Mouse (Mus musculus): Measurements from ENCODE around the gene Ddx3x. TPM values are rescaled to one million over a fixed set of nuclear protein-coding genes. Genes with fewer than 3 reads are reported as not detected.
A peak's percentile ranks its signal among the peaks of the same experiment; 100 is the strongest.
"Not testable (repeated sequence)": the region's sequence is repeated elsewhere in the genome, so short reads cannot be mapped to it uniquely, and the experiment has no call there.

Gene Ddx3x
- polyA plus RNA-seq (2012; ENCODE audit: insufficient read depth, low replicate concordance) = 0.35 and 5.9 TPM in 2 replicates

- Histone ChIP-seq H3K4me3 (replicated peaks) (peak within 1 kb of the TSS; percentile 98), H3K36me3 (replicated peaks; ENCODE audit: low read length) (peaks cover 29% of the 10 kb centered on the region), H3K4me1 (peaks cover 9% of the 10 kb centered on the region), H3K9me3 (no peaks in the 10 kb centered on the region), H3K27me3 (replicated peaks) (peaks cover 2% of the 10 kb centered on the region)
- no peak for TF ChIP-seq FLI1 (IDR thresholded peaks at IDR 0.05; ENCODE audit: low read length)
- TF ChIP-seq GATA1 (IDR thresholded peaks at IDR 0.05; ENCODE audit: borderline replicate concordance, low read length) = no peak
These were observed at the start of gene Ddx3x for GRCm38 (mm10) chrX:13280409-13281328. TSS of gene Ddx3x (plus strand) at chrX:13280970.

- H3K27me3 ChIP-seq (replicated peaks) = peaks cover under 1% of the 10 kb centered on the region
- H3K9me3 ChIP-seq = no peaks in the 10 kb centered on the region
- no peaks in the 10 kb centered on the region for H3K36me3 ChIP-seq (replicated peaks; ENCODE audit: low read length)
- H3K4me3 ChIP-seq (replicated peaks) = peak overlapping the region; percentile 89
- peaks cover 51% of the 10 kb centered on the region for H3K4me1 ChIP-seq
- no peak for TF ChIP-seq GATA1 (IDR thresholded peaks at IDR 0.05; ENCODE audit: borderline replicate concordance, low read length)
- no peak for TF ChIP-seq FLI1 (IDR thresholded peaks at IDR 0.05; ENCODE audit: low read length)
These were observed 49.5 kb upstream of the Ddx3x start for GRCm38 (mm10) chrX:13231243-13231642.

DNA sequence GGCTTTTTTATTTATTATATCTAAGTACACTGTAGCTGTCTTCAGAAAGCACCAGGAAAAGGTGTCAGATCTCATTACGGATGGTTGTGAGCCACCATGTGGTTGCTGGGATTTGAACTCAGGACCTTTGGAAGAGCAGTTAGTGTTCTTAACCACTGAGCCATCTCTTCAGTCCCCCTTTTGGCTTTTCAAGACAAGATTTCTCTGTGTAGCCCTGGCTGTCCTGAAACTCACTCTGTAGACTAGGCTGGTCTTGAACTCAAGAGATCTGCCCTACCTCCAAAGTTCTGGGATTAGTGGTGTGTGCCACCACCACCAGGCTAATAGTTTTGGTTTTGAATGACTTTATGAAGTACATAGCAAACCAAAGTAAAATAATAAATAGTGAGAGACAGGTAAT is 47.9 kb upstream of the Ddx3x start:
- peaks cover 56% of the 10 kb centered on the region for H3K4me1 ChIP-seq
- not testable (repeated sequence) for H3K27me3 ChIP-seq (replicated peaks); H3K4me3 ChIP-seq (replicated peaks); H3K36me3 ChIP-seq (replicated peaks; ENCODE audit: low read length); H3K9me3 ChIP-seq

DNA sequence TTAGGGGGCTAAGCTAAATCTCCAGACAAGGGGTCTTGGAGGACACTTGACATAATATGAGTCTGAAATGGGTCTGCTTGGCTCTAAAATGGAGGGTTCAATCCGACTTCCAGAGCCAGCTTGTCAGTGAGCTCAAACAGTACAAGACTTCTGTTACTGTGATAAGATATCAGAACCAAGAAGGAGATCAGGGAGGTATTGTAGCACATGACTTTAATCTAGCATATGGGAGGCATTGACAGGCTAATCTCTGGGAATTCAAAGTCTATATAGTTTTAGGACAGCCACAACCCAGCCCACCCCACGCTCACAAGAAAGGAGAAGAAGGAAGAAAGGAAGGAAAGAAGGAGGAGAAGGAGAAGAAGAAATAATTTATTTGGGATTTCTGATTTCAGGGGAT is 47.1 kb upstream of the Ddx3x start:
- no peaks in the 10 kb centered on the region for H3K36me3 ChIP-seq (replicated peaks; ENCODE audit: low read length)
- H3K27me3 ChIP-seq (replicated peaks) = peaks cover 6% of the 10 kb centered on the region
- TF ChIP-seq FLI1 (IDR thresholded peaks at IDR 0.05; ENCODE audit: low read length) (no peak), GATA1 (IDR thresholded peaks at IDR 0.05; ENCODE audit: borderline replicate concordance, low read length) (no peak)
- peaks cover 63% of the 10 kb centered on the region for H3K4me1 ChIP-seq
- no peak overlapping the region for H3K4me3 ChIP-seq (replicated peaks)
- H3K9me3 ChIP-seq = no peaks in the 10 kb centered on the region

DNA sequence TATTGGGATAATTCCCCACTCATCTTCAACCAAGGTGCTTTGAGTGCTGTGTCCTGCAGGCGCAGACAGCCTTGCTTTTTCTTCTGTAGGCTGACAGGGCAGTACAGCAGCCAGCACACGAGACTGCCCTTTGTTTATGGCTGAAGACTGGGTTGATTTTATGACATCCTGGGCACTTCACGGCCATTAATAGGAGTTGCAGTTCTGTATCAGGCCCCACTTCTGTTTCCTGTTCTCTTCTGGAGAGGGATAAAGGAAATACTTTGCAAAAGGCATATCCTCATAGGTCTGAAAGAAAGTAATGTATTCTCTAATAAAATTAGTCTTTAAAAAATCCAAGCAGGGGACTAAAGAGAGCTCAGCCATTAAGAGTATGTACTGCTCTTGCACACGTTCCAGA is 46.1 kb upstream of the Ddx3x start:
- Histone ChIP-seq H3K4me3 (replicated peaks) (peak overlapping the region; percentile 67), H3K36me3 (replicated peaks; ENCODE audit: low read length) (no peaks in the 10 kb centered on the region), H3K4me1 (peaks cover 66% of the 10 kb centered on the region), H3K9me3 (no peaks in the 10 kb centered on the region), H3K27me3 (replicated peaks) (peaks cover 11% of the 10 kb centered on the region)
- TF ChIP-seq GATA1 (IDR thresholded peaks at IDR 0.05; ENCODE audit: borderline replicate concordance, low read length) (no peak), FLI1 (IDR thresholded peaks at IDR 0.05; ENCODE audit: low read length) (no peak)

GRCm38 (mm10) chrX:13236100-13236568 is 44.6 kb upstream of the Ddx3x start:
- Histone ChIP-seq H3K4me3 (replicated peaks) (peak overlapping the region; percentile 17), H3K4me1 (peaks cover 69% of the 10 kb centered on the region), H3K36me3 (replicated peaks; ENCODE audit: low read length) (no peaks in the 10 kb centered on the region), H3K27me3 (replicated peaks) (peaks cover 11% of the 10 kb centered on the region), H3K9me3 (no peaks in the 10 kb centered on the region)
- no peak for TF ChIP-seq FLI1 (IDR thresholded peaks at IDR 0.05; ENCODE audit: low read length)

GRCm38 (mm10) chrX:13239455-13239854 is 41.3 kb upstream of the Ddx3x start:
- H3K4me3 ChIP-seq (replicated peaks) = no peak overlapping the region

GRCm38 (mm10) chrX:13240646-13241425 is 39.9 kb upstream of the Ddx3x start:
- Histone ChIP-seq H3K27me3 (replicated peaks) (peaks cover 18% of the 10 kb centered on the region), H3K4me1 (peaks cover 66% of the 10 kb centered on the region), H3K36me3 (replicated peaks; ENCODE audit: low read length) (no peaks in the 10 kb centered on the region), H3K4me3 (replicated peaks) (peak overlapping the region; percentile 92), H3K9me3 (no peaks in the 10 kb centered on the region)
- TF ChIP-seq GATA1 (IDR thresholded peaks at IDR 0.05; ENCODE audit: borderline replicate concordance, low read length) (no peak), FLI1 (IDR thresholded peaks at IDR 0.05; ENCODE audit: low read length) (no peak)

More at GRCm38 (mm10) chrX:13239455-13239854, 41.3 kb upstream of the Ddx3x start:
- Histone ChIP-seq H3K4me1 (peaks cover 66% of the 10 kb centered on the region), H3K27me3 (replicated peaks) (peaks cover 16% of the 10 kb centered on the region), H3K36me3 (replicated peaks; ENCODE audit: low read length) (no peaks in the 10 kb centered on the region), H3K9me3 (no peaks in the 10 kb centered on the region)
- TF ChIP-seq FLI1 (IDR thresholded peaks at IDR 0.05; ENCODE audit: low read length) (no peak), GATA1 (IDR thresholded peaks at IDR 0.05; ENCODE audit: borderline replicate concordance, low read length) (no peak)

DNA sequence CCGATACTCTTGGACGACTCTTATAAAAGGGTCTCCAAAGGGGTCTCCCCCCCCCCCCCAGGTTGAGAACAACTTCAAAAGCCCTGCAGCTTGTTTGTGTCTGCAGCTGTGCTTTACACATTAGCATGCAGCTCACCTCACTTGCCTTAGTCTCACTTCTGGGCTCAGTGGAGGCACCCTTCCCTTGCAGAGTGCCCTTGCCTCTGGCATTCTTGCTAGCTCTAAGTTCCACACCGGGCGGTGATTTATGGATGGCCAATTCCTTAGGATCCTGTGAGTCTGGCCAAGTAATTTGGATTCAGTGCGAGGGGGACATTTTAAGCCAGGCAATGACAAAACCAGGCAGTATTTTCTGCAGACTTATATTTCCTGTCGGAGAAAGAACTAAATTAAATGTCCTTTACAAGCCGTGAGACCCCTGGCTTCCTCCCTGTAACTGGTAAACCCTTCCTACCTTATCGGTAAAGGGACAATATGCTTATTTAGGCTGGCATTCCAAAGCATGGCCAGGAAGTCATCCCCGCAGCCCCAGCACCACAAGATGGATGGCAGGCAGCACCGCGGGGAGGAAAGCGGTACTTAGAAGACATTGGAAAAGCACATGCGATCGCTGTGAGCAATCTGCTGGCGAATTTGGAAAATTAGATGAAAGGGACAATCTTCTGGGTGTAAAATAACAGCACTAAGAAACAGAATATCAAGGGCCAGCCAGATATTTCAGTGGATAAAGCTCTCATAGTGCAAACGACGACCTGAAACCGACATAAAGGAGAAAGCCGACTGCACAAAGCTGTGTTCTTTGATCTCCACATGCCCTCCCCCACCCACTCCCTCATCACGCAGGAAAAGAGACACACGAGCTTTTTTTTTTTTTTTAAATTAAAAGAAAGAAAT is 39.1 kb upstream of the Ddx3x start:
- peak overlapping the region; percentile 92 for H3K4me3 ChIP-seq (replicated peaks)
- TF ChIP-seq GATA1 (IDR thresholded peaks at IDR 0.05; ENCODE audit: borderline replicate concordance, low read length) (no peak), FLI1 (IDR thresholded peaks at IDR 0.05; ENCODE audit: low read length) (no peak)
- no peaks in the 10 kb centered on the region for H3K9me3 ChIP-seq
- H3K27me3 ChIP-seq (replicated peaks) = peaks cover 16% of the 10 kb centered on the region
- H3K36me3 ChIP-seq (replicated peaks; ENCODE audit: low read length) = no peaks in the 10 kb centered on the region
- peaks cover 66% of the 10 kb centered on the region for H3K4me1 ChIP-seq
